Mouse (Mus musculus): Measurements from ENCODE around the gene Sh3kbp1. TPM values are rescaled to one million over a fixed set of nuclear protein-coding genes. Genes with fewer than 3 reads are reported as not detected.

Gene Sh3kbp1
- polyA plus RNA-seq, 1 experiment from 2014 or later: 28.4 TPM

- Histone ChIP-seq H3K36me3 (no peaks in the 10 kb centered on the region), H3K4me3 (replicated peaks) (no peak overlapping the region), H3K27me3 (replicated peaks) (0 out of 2 replicates have a peak, but pooled peaks cover 2% of the 10 kb centered on the region), H3K4me1 (no peaks in the 10 kb centered on the region), H3K4me2 (no peak overlapping the region), H3K9me3 (no peaks in the 10 kb centered on the region), H3K9ac (no peak overlapping the region), H3K27ac (no peak overlapping the region)
- 71% methylated on average over 4 of the region's 4 CpGs for WGBS
- no peak for ATAC-seq (ENCODE audit: insufficient read depth, low FRiP score, low read depth)
Measured at GRCm38 (mm10) chrX:159954430-159954779, 327.3 kb downstream of the Sh3kbp1 start.

GRCm38 (mm10) chrX:159955433-159955832, 328.4 kb downstream of the Sh3kbp1 start:
- H3K27ac ChIP-seq: no peak overlapping the region
- H3K27me3 ChIP-seq (replicated peaks): 0 out of 2 replicates have a peak, but pooled peaks cover 2% of the 10 kb centered on the region
- 87% methylated on average over 6 of the region's 6 CpGs for WGBS
- H3K4me2 ChIP-seq: no peak overlapping the region
- no peak for ATAC-seq (ENCODE audit: insufficient read depth, low FRiP score, low read depth)
- no peaks in the 10 kb centered on the region for H3K36me3 ChIP-seq
- no peak overlapping the region for H3K4me3 ChIP-seq (replicated peaks)
- no peak overlapping the region for H3K9ac ChIP-seq
- no peaks in the 10 kb centered on the region for H3K9me3 ChIP-seq
- no peaks in the 10 kb centered on the region for H3K4me1 ChIP-seq

- no peak overlapping the region for H3K4me3 ChIP-seq (replicated peaks)
- H3K4me1 ChIP-seq: no peaks in the 10 kb centered on the region
- 69% methylated on average over 2 of the region's 2 CpGs for WGBS
- no peaks in the 10 kb centered on the region for H3K36me3 ChIP-seq
- no peak overlapping the region for H3K27ac ChIP-seq
- H3K4me2 ChIP-seq: no peak overlapping the region
- H3K27me3 ChIP-seq (replicated peaks): no peaks in the 10 kb centered on the region
- H3K9ac ChIP-seq: no peak overlapping the region
- no peaks in the 10 kb centered on the region for H3K9me3 ChIP-seq
- ATAC-seq (ENCODE audit: insufficient read depth, low FRiP score, low read depth): no peak
Measured at GRCm38 (mm10) chrX:159961385-159961784, 334.3 kb downstream of the Sh3kbp1 start.

- H3K4me3 ChIP-seq (replicated peaks): no peak overlapping the region
- no peaks in the 10 kb centered on the region for H3K9me3 ChIP-seq
- no peak overlapping the region for H3K9ac ChIP-seq
- H3K4me2 ChIP-seq: no peak overlapping the region
- H3K27ac ChIP-seq: no peak overlapping the region
- ATAC-seq (ENCODE audit: insufficient read depth, low FRiP score, low read depth): no peak
- H3K27me3 ChIP-seq (replicated peaks): no peaks in the 10 kb centered on the region
- H3K4me1 ChIP-seq: no peaks in the 10 kb centered on the region
- 24% methylated on average over 4 of the region's 4 CpGs for WGBS
- no peaks in the 10 kb centered on the region for H3K36me3 ChIP-seq
Measured at GRCm38 (mm10) chrX:159963273-159963672, 336.2 kb downstream of the Sh3kbp1 start.

- Histone ChIP-seq H3K9ac (no peak overlapping the region), H3K36me3 (no peaks in the 10 kb centered on the region), H3K27ac (no peak overlapping the region), H3K4me1 (no peaks in the 10 kb centered on the region), H3K9me3 (no peaks in the 10 kb centered on the region), H3K4me2 (no peak overlapping the region), H3K4me3 (replicated peaks) (no peak overlapping the region), H3K27me3 (replicated peaks) (no peaks in the 10 kb centered on the region)
- no peak for ATAC-seq (ENCODE audit: insufficient read depth, low FRiP score, low read depth)
- 84% methylated on average over 9 of the region's 9 CpGs for WGBS
Measured at GRCm38 (mm10) chrX:159963925-159964324, 336.9 kb downstream of the Sh3kbp1 start.

- WGBS: 95% methylated on average over 2 of the region's 2 CpGs
Measured at GRCm38 (mm10) chrX:159969025-159969424, 342.0 kb downstream of the Sh3kbp1 start.

GRCm38 (mm10) chrX:159971091-159971779, 344.2 kb downstream of the Sh3kbp1 start:
- Histone ChIP-seq H3K4me1 (no peaks in the 10 kb centered on the region), H3K27ac (no peak overlapping the region), H3K9ac (no peak overlapping the region), H3K36me3 (no peaks in the 10 kb centered on the region), H3K9me3 (no peaks in the 10 kb centered on the region), H3K27me3 (replicated peaks) (no peaks in the 10 kb centered on the region), H3K4me2 (no peak overlapping the region), H3K4me3 (replicated peaks) (no peak overlapping the region)
- ATAC-seq (ENCODE audit: insufficient read depth, low FRiP score, low read depth): no peak
- 61% methylated on average over 3 of the region's 3 CpGs for WGBS

More at GRCm38 (mm10) chrX:159969025-159969424, 342.0 kb downstream of the Sh3kbp1 start:
- Histone ChIP-seq H3K27ac (no peak overlapping the region), H3K4me2 (no peak overlapping the region), H3K4me1 (no peaks in the 10 kb centered on the region), H3K36me3 (no peaks in the 10 kb centered on the region), H3K27me3 (replicated peaks) (no peaks in the 10 kb centered on the region), H3K9ac (no peak overlapping the region), H3K9me3 (no peaks in the 10 kb centered on the region), H3K4me3 (replicated peaks) (no peak overlapping the region)
- ATAC-seq (ENCODE audit: insufficient read depth, low FRiP score, low read depth): no peak

- Histone ChIP-seq H3K27ac (no peak overlapping the region), H3K4me1 (no peaks in the 10 kb centered on the region), H3K4me2 (no peak overlapping the region), H3K4me3 (replicated peaks) (no peak overlapping the region), H3K36me3 (no peaks in the 10 kb centered on the region), H3K9me3 (no peaks in the 10 kb centered on the region), H3K27me3 (replicated peaks) (no peaks in the 10 kb centered on the region), H3K9ac (no peak overlapping the region)
- ATAC-seq (ENCODE audit: insufficient read depth, low FRiP score, low read depth): no peak
- WGBS: 28% methylated on average over 5 of the region's 5 CpGs
Measured at GRCm38 (mm10) chrX:159973730-159974129, 346.7 kb downstream of the Sh3kbp1 start.

GRCm38 (mm10) chrX:159976243-159976642, 349.2 kb downstream of the Sh3kbp1 start:
- no peak for ATAC-seq (ENCODE audit: insufficient read depth, low FRiP score, low read depth)
- WGBS: 68% methylated on average over 3 of the region's 3 CpGs
- no peaks in the 10 kb centered on the region for H3K9me3 ChIP-seq

GRCm38 (mm10) chrX:159988002-159988960, 361.2 kb downstream of the Sh3kbp1 start, which contains the start of gene Map3k15:
TSS of gene Map3k15 (plus strand) at chrX:159988433.
- Histone ChIP-seq H3K4me1 (no peaks in the 10 kb centered on the region), H3K27me3 (replicated peaks) (no peaks in the 10 kb centered on the region), H3K36me3 (no peaks in the 10 kb centered on the region), H3K27ac (no peak within 1 kb of the TSS), H3K9me3 (no peaks in the 10 kb centered on the region), H3K4me2 (peak within 1 kb of the TSS; percentile 75), H3K4me3 (replicated peaks) (peak within 1 kb of the TSS; percentile 48), H3K9ac (no peak within 1 kb of the TSS)
- 27% methylated on average over 52 of the region's 108 CpGs for WGBS
- ATAC-seq (ENCODE audit: insufficient read depth, low FRiP score, low read depth): peak; percentile 58; the same call in 1 of the 2 replicates

More at GRCm38 (mm10) chrX:159976243-159976642, 349.2 kb downstream of the Sh3kbp1 start:
- no peaks in the 10 kb centered on the region for H3K4me1 ChIP-seq
- no peak overlapping the region for H3K27ac ChIP-seq
- H3K4me3 ChIP-seq (replicated peaks): no peak overlapping the region
- no peak overlapping the region for H3K9ac ChIP-seq
- no peaks in the 10 kb centered on the region for H3K27me3 ChIP-seq (replicated peaks)
- H3K4me2 ChIP-seq: no peak overlapping the region
- no peaks in the 10 kb centered on the region for H3K36me3 ChIP-seq

GRCm38 (mm10) chrX:159995808-159996207, 368.7 kb downstream of the Sh3kbp1 start:
- Histone ChIP-seq H3K4me2 (no peak overlapping the region), H3K36me3 (no peaks in the 10 kb centered on the region), H3K27ac (no peak overlapping the region), H3K27me3 (replicated peaks) (no peaks in the 10 kb centered on the region), H3K4me1 (no peaks in the 10 kb centered on the region), H3K9me3 (no peaks in the 10 kb centered on the region), H3K4me3 (replicated peaks) (no peak overlapping the region), H3K9ac (no peak overlapping the region)
- no peak for ATAC-seq (ENCODE audit: insufficient read depth, low FRiP score, low read depth)
- WGBS: 83% methylated on average over 6 of the region's 6 CpGs

Data from stomach, embryonic 15.5 days (tissue).